Mouse (Mus musculus): ENCODE measurements at regions not wholly inside any gene's neighbourhood (a gene's known extent, or its start where the extent isn't known, plus 50 kb on each side); places are given as distances from the start of the nearest gene placed in this dataset.

DNA sequence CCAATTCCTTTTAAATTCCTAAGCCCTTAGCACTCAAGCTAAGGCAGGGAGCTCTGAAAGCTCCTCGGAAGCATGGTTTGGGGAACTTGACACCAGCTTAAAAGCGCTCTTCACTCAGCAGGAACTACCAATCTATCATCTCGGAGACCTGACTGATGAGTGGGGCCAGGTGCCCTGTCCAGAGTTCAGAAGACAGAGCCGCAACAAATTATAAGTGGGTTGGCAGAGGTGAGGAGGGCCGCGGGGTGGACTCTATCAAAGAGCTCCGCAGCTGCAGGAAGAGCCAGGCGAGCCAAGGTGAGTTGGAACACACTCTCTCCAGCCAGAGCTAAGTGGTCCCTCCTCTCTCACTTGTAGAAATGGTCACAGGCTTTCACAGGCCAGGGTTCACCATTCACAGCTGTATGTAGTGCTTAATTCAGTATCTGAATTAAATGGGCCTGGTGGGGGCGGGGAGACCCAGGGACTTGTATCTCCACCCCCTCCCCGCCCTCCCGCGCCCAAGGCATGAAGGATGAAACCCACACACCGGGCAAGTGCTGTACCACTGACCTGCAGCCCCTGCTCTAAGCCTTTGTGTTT is 180.8 kb downstream of the Stim2 start:
- DNase-seq (ENCODE audit: low spot score), result no peak
- no peak for ATAC-seq (ENCODE audit: extremely low read depth, insufficient number of reproducible peaks, low FRiP score, poor library complexity, severe bottlenecking)
- Histone ChIP-seq H3K9me3 (replicated peaks) (no peaks in the 10 kb centered on the region), H3K4me1 (ENCODE audit: insufficient read depth, low read depth, low read length) (no peaks in the 10 kb centered on the region), H3K4me3 (ENCODE audit: low read depth, low read length) (no peak overlapping the region), H3K27me3 (ENCODE audit: insufficient read depth, low read length) (no peaks in the 10 kb centered on the region), H3K36me3 (replicated peaks) (no peaks in the 10 kb centered on the region)
- TF ChIP-seq CTCF (IDR thresholded peaks at IDR 0.05; ENCODE audit: low read depth, low read length) (no peak), GATA1 (IDR thresholded peaks at IDR 0.05; ENCODE audit: borderline replicate concordance, low read length) (no peak), POLR2AphosphoS5 (IDR thresholded peaks at IDR 0.05; ENCODE audit: insufficient replicate concordance, low read depth, low read length) (no peak), GATA2 (IDR thresholded peaks at IDR 0.05; ENCODE audit: borderline replicate concordance, low read depth, low read length) (no peak), TAL1 (conservative IDR thresholded peaks at IDR 0.05; ENCODE audit: low read depth, low read length) (no peak)

- Histone ChIP-seq H3K27me3 (ENCODE audit: insufficient read depth, low read length) (no peaks in the 10 kb centered on the region), H3K4me1 (ENCODE audit: insufficient read depth, low read depth, low read length) (no peaks in the 10 kb centered on the region), H3K36me3 (replicated peaks) (no peaks in the 10 kb centered on the region), H3K4me3 (ENCODE audit: low read depth, low read length) (no peak overlapping the region), H3K9me3 (replicated peaks) (no peaks in the 10 kb centered on the region)
- DNase-seq (ENCODE audit: low spot score) (no peak), ATAC-seq (ENCODE audit: extremely low read depth, insufficient number of reproducible peaks, low FRiP score, poor library complexity, severe bottlenecking) (no peak)
- no peak for TF ChIP-seq GATA2 (IDR thresholded peaks at IDR 0.05; ENCODE audit: borderline replicate concordance, low read depth, low read length)
- TF ChIP-seq CTCF (IDR thresholded peaks at IDR 0.05; ENCODE audit: low read depth, low read length), result no peak
- TF ChIP-seq TAL1 (conservative IDR thresholded peaks at IDR 0.05; ENCODE audit: low read depth, low read length), result no peak
- TF ChIP-seq POLR2AphosphoS5 (IDR thresholded peaks at IDR 0.05; ENCODE audit: insufficient replicate concordance, low read depth, low read length), result no peak
- no peak for TF ChIP-seq GATA1 (IDR thresholded peaks at IDR 0.05; ENCODE audit: borderline replicate concordance, low read length)
Measured at GRCm38 (mm10) chr5:54180192-54180611, 181.9 kb downstream of the Stim2 start.

DNA sequence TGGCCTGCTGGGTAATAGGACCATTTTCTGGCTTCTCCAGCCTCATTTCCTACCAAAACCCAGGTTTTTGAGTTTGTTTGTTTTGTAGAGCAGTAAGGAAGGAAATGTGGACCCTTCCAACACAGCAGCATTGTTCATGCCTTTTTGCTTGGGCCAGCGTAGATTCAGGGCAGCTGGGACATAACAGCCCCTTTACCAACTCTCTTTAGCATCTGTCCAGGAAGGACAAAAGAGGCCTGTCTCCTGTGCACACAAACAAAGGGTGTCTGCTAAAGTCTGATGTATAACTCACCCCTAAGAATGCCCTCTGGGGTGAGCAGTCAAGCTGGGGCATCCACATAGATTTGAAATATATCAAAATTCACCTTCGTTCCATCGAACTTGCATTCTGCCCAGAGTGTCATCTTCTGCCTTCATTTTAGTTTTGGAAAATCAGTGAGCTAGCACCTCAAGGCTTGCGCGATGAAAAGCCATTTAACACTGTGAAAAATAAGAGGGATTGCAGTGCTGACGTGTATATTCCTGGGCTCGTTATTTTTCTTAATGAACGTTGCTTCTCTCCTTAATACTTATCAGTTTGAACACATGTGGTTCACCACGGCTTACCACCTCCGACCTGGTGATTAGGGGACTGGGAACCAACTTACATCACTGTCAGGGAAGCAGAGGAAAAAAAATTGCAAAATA is 182.5 kb downstream of the Stim2 start:
- Histone ChIP-seq H3K36me3 (replicated peaks) (no peaks in the 10 kb centered on the region), H3K27me3 (ENCODE audit: insufficient read depth, low read length) (no peaks in the 10 kb centered on the region), H3K4me3 (ENCODE audit: low read depth, low read length) (no peak overlapping the region), H3K4me1 (ENCODE audit: insufficient read depth, low read depth, low read length) (no peaks in the 10 kb centered on the region), H3K9me3 (replicated peaks) (no peaks in the 10 kb centered on the region)
- no peak for ATAC-seq (ENCODE audit: extremely low read depth, insufficient number of reproducible peaks, low FRiP score, poor library complexity, severe bottlenecking)
- no peak for DNase-seq (ENCODE audit: low spot score)
- TF ChIP-seq CTCF (IDR thresholded peaks at IDR 0.05; ENCODE audit: low read depth, low read length) (no peak), POLR2AphosphoS5 (IDR thresholded peaks at IDR 0.05; ENCODE audit: insufficient replicate concordance, low read depth, low read length) (no peak), TAL1 (conservative IDR thresholded peaks at IDR 0.05; ENCODE audit: low read depth, low read length) (no peak), GATA2 (IDR thresholded peaks at IDR 0.05; ENCODE audit: borderline replicate concordance, low read depth, low read length) (no peak), GATA1 (IDR thresholded peaks at IDR 0.05; ENCODE audit: borderline replicate concordance, low read length) (no peak)

DNA sequence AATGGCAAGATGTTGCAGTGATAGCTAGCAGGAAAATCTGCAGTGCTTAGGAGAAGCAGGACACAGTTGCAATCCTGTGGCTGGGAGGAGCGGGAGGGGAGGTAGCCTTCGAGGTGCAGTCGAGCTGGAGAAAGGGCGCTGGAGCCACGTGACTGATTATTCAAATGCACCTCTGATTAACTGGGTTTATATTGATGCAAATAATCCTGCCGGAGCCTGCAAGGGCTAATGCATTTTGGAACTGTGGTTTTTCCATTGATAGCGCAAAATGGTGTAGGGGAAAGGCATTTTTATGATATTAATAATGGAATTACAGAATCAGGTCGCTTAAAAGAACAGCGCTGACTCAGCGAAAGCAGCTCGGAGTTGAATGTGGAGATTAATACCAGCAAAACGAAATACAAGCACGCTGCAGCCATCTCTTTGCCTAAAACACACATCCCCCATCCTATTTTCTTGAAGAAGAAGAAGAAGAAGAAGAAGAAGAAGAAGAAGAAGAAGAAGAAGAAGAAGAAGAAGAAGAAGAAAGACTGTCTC is 183.1 kb downstream of the Stim2 start:
- Histone ChIP-seq H3K36me3 (replicated peaks) (no peaks in the 10 kb centered on the region), H3K4me3 (ENCODE audit: low read depth, low read length) (no peak overlapping the region), H3K9me3 (replicated peaks) (no peaks in the 10 kb centered on the region), H3K27me3 (ENCODE audit: insufficient read depth, low read length) (no peaks in the 10 kb centered on the region), H3K4me1 (ENCODE audit: insufficient read depth, low read depth, low read length) (no peaks in the 10 kb centered on the region)
- TF ChIP-seq CTCF (IDR thresholded peaks at IDR 0.05; ENCODE audit: low read depth, low read length), result no peak
- TF ChIP-seq GATA1 (IDR thresholded peaks at IDR 0.05; ENCODE audit: borderline replicate concordance, low read length), result no peak
- TF ChIP-seq POLR2AphosphoS5 (IDR thresholded peaks at IDR 0.05; ENCODE audit: insufficient replicate concordance, low read depth, low read length), result no peak
- TF ChIP-seq GATA2 (IDR thresholded peaks at IDR 0.05; ENCODE audit: borderline replicate concordance, low read depth, low read length), result no peak
- TF ChIP-seq TAL1 (conservative IDR thresholded peaks at IDR 0.05; ENCODE audit: low read depth, low read length), result no peak
- ATAC-seq (ENCODE audit: extremely low read depth, insufficient number of reproducible peaks, low FRiP score, poor library complexity, severe bottlenecking), result no peak
- DNase-seq (ENCODE audit: low spot score), result no peak

DNA sequence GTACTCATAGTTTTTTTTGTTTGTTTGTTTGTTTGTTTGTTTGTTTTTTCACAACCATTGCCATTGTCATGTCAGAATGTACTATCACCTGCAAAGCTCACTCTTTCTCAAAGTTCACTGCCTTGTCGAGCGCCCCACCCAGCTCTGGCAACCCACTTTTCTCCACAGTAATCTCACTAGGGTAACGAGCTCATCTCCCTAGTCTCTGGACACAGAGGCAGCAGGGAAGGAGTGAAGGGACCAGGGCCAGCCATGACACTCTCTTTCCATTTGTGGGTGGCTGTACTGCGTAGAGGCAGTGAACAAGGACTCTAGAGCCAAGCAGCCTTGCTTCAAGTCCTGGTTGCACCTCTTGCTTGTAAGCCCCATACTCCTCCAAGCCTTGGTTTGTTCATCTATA is 184.5 kb downstream of the Stim2 start:
- TF ChIP-seq TAL1 (conservative IDR thresholded peaks at IDR 0.05; ENCODE audit: low read depth, low read length), result no peak
- TF ChIP-seq CTCF (IDR thresholded peaks at IDR 0.05; ENCODE audit: low read depth, low read length), result no peak
- Histone ChIP-seq H3K9me3 (replicated peaks) (no peaks in the 10 kb centered on the region), H3K4me3 (ENCODE audit: low read depth, low read length) (no peak overlapping the region), H3K4me1 (ENCODE audit: insufficient read depth, low read depth, low read length) (no peaks in the 10 kb centered on the region), H3K36me3 (replicated peaks) (no peaks in the 10 kb centered on the region), H3K27me3 (ENCODE audit: insufficient read depth, low read length) (no peaks in the 10 kb centered on the region)
- ATAC-seq (ENCODE audit: extremely low read depth, insufficient number of reproducible peaks, low FRiP score, poor library complexity, severe bottlenecking) (no peak), DNase-seq (ENCODE audit: low spot score) (no peak)

DNA sequence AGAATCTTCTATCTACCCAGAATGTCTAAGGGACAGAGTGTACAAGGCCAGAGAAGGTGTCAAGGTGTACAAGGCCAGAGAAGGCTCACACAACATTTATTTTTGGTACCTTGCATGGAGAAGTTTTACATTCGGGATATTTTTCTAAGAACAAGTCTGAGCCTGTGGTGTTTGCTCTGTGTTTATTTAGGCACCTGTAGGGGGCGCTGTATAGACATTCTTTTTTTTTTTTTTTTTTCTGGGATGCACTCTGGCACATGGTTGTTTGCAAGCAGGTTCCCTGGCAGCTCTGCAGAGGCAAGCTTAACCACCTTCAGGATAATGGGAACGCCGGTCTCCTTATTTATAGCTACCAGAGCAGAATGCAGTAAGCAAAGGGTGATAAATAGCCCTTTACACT is 187.4 kb downstream of the Stim2 start:
- no peaks in the 10 kb centered on the region for H3K9me3 ChIP-seq (replicated peaks)
- H3K4me1 ChIP-seq (ENCODE audit: insufficient read depth, low read depth, low read length), result no peaks in the 10 kb centered on the region
- no peak for TF ChIP-seq TAL1 (conservative IDR thresholded peaks at IDR 0.05; ENCODE audit: low read depth, low read length)
- no peak for TF ChIP-seq GATA1 (IDR thresholded peaks at IDR 0.05; ENCODE audit: borderline replicate concordance, low read length)
- no peak for TF ChIP-seq CTCF (IDR thresholded peaks at IDR 0.05; ENCODE audit: low read depth, low read length)
- TF ChIP-seq POLR2AphosphoS5 (IDR thresholded peaks at IDR 0.05; ENCODE audit: insufficient replicate concordance, low read depth, low read length), result no peak
- TF ChIP-seq GATA2 (IDR thresholded peaks at IDR 0.05; ENCODE audit: borderline replicate concordance, low read depth, low read length), result no peak
- H3K36me3 ChIP-seq (replicated peaks), result no peaks in the 10 kb centered on the region
- no peak for DNase-seq (ENCODE audit: low spot score)
- no peak for ATAC-seq (ENCODE audit: extremely low read depth, insufficient number of reproducible peaks, low FRiP score, poor library complexity, severe bottlenecking)
- no peaks in the 10 kb centered on the region for H3K27me3 ChIP-seq (ENCODE audit: insufficient read depth, low read length)
- H3K4me3 ChIP-seq (ENCODE audit: low read depth, low read length), result no peak overlapping the region

Measured in G1E (cell line).